Mouse (Mus musculus): Measurements from ENCODE around the gene Ptpn20. TPM values are rescaled to one million over a fixed set of nuclear protein-coding genes. Genes with fewer than 3 reads are reported as not detected.

Ptpn20 gene
- not detected in 2 replicates for polyA plus RNA-seq (2012; rRNA removed; ENCODE audit: low replicate concordance)

DNA sequence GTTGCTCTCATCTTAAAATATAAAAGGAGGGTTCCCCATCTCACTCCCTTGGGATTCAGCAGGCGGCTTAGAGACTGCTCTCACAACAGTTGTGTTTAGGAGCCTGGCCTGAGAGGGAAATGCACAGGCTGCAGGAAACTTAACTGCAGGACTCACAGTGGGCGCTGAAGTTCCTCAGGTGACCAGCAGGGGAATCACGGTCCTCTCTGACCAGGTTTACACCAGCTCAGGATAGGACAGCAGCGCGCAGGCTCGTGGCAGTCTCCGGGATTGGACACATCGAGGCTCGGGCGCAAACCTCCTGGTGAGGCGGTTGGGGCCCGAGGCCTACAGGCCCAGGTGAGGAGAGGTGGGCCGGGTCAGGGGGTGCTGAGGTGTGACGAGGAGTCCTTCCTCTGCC, at the start of gene Ptpn20:
TSS of gene Ptpn20 (plus strand) at position 257 of the 400 bp plus-strand sequence.

Other genes with a start within 250 kb of the Ptpn20 start
- gene Mapk8, start 142.0 kb upstream of the Ptpn20 start, polyA plus RNA-seq (2012; rRNA removed; ENCODE audit: low replicate concordance) = 5.8 and 13.7 TPM in 2 replicates
- 0.03 and 0.19 TPM in 2 replicates for gene Frmpd2, start 117.5 kb upstream of the Ptpn20 start, polyA plus RNA-seq (2012; rRNA removed; ENCODE audit: low replicate concordance)